Mouse (Mus musculus) spleen, adult 2 months (tissue): Measurements from ENCODE around the gene Tm9sf1.

Experiments used
- CTCF ChIP-seq: fragments of 200-500 bp; IDR thresholded peaks from 2 replicates; pipeline ENCODE4 v1.5.1; 2011; ENCODE audit warnings: mild to moderate bottlenecking, inconsistent platforms; ENCODE audit not compliant: insufficient read depth, insufficient read length, insufficient replicate concordance; ENCODE audit errors: extremely low read depth
- POLR2A ChIP-seq: fragments of 200-500 bp; IDR thresholded peaks from 2 replicates; pipeline ENCODE4 v1.6.1; 2011; ENCODE audit warnings: low read depth, low read length, inconsistent platforms

- no peak for TF ChIP-seq CTCF
- TF ChIP-seq POLR2A = no peak
Measured at GRCm38 (mm10) chr14:55641291-55641690, 2.3 kb downstream of the Tm9sf1 start.
